Comparison of ENCODE assay signal across 12 mouse cellular contexts in genomic region chr10:75857598-75857997, GRCm38 (mm10). TPM values are rescaled to one million over a fixed set of nuclear protein-coding genes. Genes with fewer than 3 reads are reported as not detected.
DNase-seq lines count a peak whose midpoint lies in the region; ATAC-seq lines count a peak whose summit lies in the region.
"Had no signal": no experiment of that assay in that cellular context is flagged by ENCODE, and none has a peak within 500 bp of the region (broad histone marks: within the 10 kb centered on the region; RNA-seq: fewer than 3 reads in every experiment).

No protein-coding gene starts in this region.

- no peaks in the 10 kb centered on the region for H3K9me3 ChIP-seq in hindbrain, embryonic 12.5 days (replicated peaks)
- H3K9me3 ChIP-seq in hindbrain, embryonic 16.5 days (ENCODE audit: control insufficient read depth, low read length): no peaks in the 10 kb centered on the region
- H3K9me3 ChIP-seq in midbrain, embryonic 10.5 days (replicated peaks): no peaks in the 10 kb centered on the region; the same call in 1 of the 2 replicates
- H3K9me3 ChIP-seq in midbrain, embryonic 15.5 days: no peaks in the 10 kb centered on the region
- H3K9me3 ChIP-seq in limb, embryonic 13.5 days: no peaks in the 10 kb centered on the region
- H3K9me3 ChIP-seq: embryonic facial prominence, embryonic 12.5 days; limb, embryonic 15.5 days had no signal

- DNase-seq in cerebellum, adult 11-12 months: peak; percentile 31
- no peak for DNase-seq in cerebellum, adult 11 months
- DNase-seq in midbrain, embryonic 10.5 days (ENCODE audit: low spot score): no peak
- no peak for DNase-seq in frontal cortex, postnatal 25 days (ENCODE audit: low spot score in 2 of 2)
- DNase-seq: lung, postnatal 36 days had no signal

- peaks cover 34% of the 10 kb centered on the region for H3K4me1 ChIP-seq in hindbrain, embryonic 12.5 days
- H3K4me1 ChIP-seq in hindbrain, embryonic 16.5 days (ENCODE audit: control insufficient read depth, insufficient read depth, low read depth, low read length): peaks cover 16% of the 10 kb centered on the region
- H3K4me1 ChIP-seq in midbrain, embryonic 10.5 days: peaks cover 38% of the 10 kb centered on the region
- H3K4me1 ChIP-seq in midbrain, embryonic 15.5 days: peaks cover 31% of the 10 kb centered on the region
- H3K4me1 ChIP-seq in limb, embryonic 13.5 days: peaks cover 19% of the 10 kb centered on the region

- peaks cover 21% of the 10 kb centered on the region for H3K36me3 ChIP-seq in hindbrain, embryonic 12.5 days
- no peaks in the 10 kb centered on the region for H3K36me3 ChIP-seq in hindbrain, embryonic 16.5 days (ENCODE audit: control insufficient read depth, insufficient read depth, low read length)
- peaks cover 36% of the 10 kb centered on the region for H3K36me3 ChIP-seq in midbrain, embryonic 10.5 days
- H3K36me3 ChIP-seq in midbrain, embryonic 15.5 days (replicated peaks): no peaks in the 10 kb centered on the region
- H3K36me3 ChIP-seq in limb, embryonic 13.5 days: peaks cover 21% of the 10 kb centered on the region

- H3K4me3 ChIP-seq in hindbrain, embryonic 12.5 days: no peak overlapping the region
- no peak overlapping the region for H3K4me3 ChIP-seq in hindbrain, embryonic 16.5 days (ENCODE audit: low read length)
- H3K4me3 ChIP-seq in midbrain, embryonic 10.5 days: peak overlapping the region; percentile 91; the same call in 1 of the 2 replicates
- no peak overlapping the region for H3K4me3 ChIP-seq in midbrain, embryonic 15.5 days
- H3K4me3 ChIP-seq in limb, embryonic 13.5 days: no peak overlapping the region

- H3K27me3 ChIP-seq in hindbrain, embryonic 12.5 days: no peaks in the 10 kb centered on the region
- H3K27me3 ChIP-seq in hindbrain, embryonic 16.5 days (replicated peaks; ENCODE audit: control insufficient read depth, insufficient read depth, low read length): no peaks in the 10 kb centered on the region
- H3K27me3 ChIP-seq in midbrain, embryonic 10.5 days (ENCODE audit: low read depth, poor library complexity, severe bottlenecking): no peaks in the 10 kb centered on the region
- H3K27me3 ChIP-seq in midbrain, embryonic 15.5 days (replicated peaks): no peaks in the 10 kb centered on the region
- H3K27me3 ChIP-seq in limb, embryonic 13.5 days: no peaks in the 10 kb centered on the region
- H3K27me3 ChIP-seq: embryonic facial prominence, embryonic 12.5 days; limb, embryonic 15.5 days had no signal

- no peak for ATAC-seq in hindbrain, embryonic 12.5 days (ENCODE audit: low FRiP score)
- no peak for ATAC-seq in hindbrain, embryonic 16.5 days
- ATAC-seq in midbrain, embryonic 15.5 days (replicated peaks): no peak
- ATAC-seq in limb, embryonic 13.5 days (ENCODE audit: low FRiP score, low read depth): no peak

- no peak overlapping the region for H3K27ac ChIP-seq in hindbrain, embryonic 12.5 days
- no peak overlapping the region for H3K27ac ChIP-seq in hindbrain, embryonic 16.5 days (ENCODE audit: low read depth, low read length)
- no peak overlapping the region; the same call in 1 of the 2 replicates for H3K27ac ChIP-seq in midbrain, embryonic 10.5 days (replicated peaks)
- no peak overlapping the region for H3K27ac ChIP-seq in midbrain, embryonic 15.5 days
- no peak overlapping the region for H3K27ac ChIP-seq in limb, embryonic 13.5 days
- H3K27ac ChIP-seq: embryonic facial prominence, embryonic 12.5 days had no signal

- H3K9ac ChIP-seq in hindbrain, embryonic 12.5 days: peak overlapping the region; percentile 24; the same call in 1 of the 2 replicates
- H3K9ac ChIP-seq in hindbrain, embryonic 16.5 days (ENCODE audit: low read depth, low read length): no peak overlapping the region
- H3K9ac ChIP-seq in midbrain, embryonic 15.5 days: no peak overlapping the region
- no peak overlapping the region for H3K9ac ChIP-seq in limb, embryonic 13.5 days
- H3K9ac ChIP-seq: limb, embryonic 15.5 days had no signal

- H3K4me2 ChIP-seq in hindbrain, embryonic 12.5 days (replicated peaks): no peak overlapping the region
- no peak overlapping the region for H3K4me2 ChIP-seq in hindbrain, embryonic 16.5 days (ENCODE audit: low read length)
- no peak overlapping the region for H3K4me2 ChIP-seq in midbrain, embryonic 15.5 days
- H3K4me2 ChIP-seq in limb, embryonic 13.5 days (replicated peaks): peak overlapping the region; percentile 85; the same call in 1 of the 2 replicates

- WGBS in hindbrain, embryonic 12.5 days: 96% methylated on average over 4 of the region's 4 CpGs
- WGBS in hindbrain, embryonic 16.5 days: 91% methylated on average over 4 of the region's 4 CpGs
- 92% methylated on average over 4 of the region's 4 CpGs for WGBS in midbrain, embryonic 10.5 days
- 97% methylated on average over 4 of the region's 4 CpGs for WGBS in midbrain, embryonic 15.5 days
- 95% methylated on average over 4 of the region's 4 CpGs for WGBS in limb, embryonic 13.5 days

RNA-seq across cellular contexts. Expression of gene Mif, which starts 2.4 kb away (rescaled TPM):
- 1,134 and 1,420 TPM in 2 replicates for polyA plus RNA-seq in hindbrain, embryonic 12.5 days (2016; fragmentation: Nextera tagmentation; extraction: Ambion mirVana)
- polyA plus RNA-seq in hindbrain, embryonic 16.5 days (2015; fragmentation: Nextera tagmentation; extraction: Ambion mirVana): 1,592 and 1,680 TPM in 2 replicates
- 2,515 and 3,289 TPM in 2 replicates for polyA plus RNA-seq in midbrain, embryonic 10.5 days (2016; fragmentation: Nextera tagmentation; extraction: Ambion mirVana)
- polyA plus RNA-seq in midbrain, embryonic 15.5 days (2015; fragmentation: Nextera tagmentation; extraction: Ambion mirVana): 1,455 and 1,508 TPM in 2 replicates
- 1,677 and 1,740 TPM in 2 replicates for polyA plus RNA-seq in limb, embryonic 13.5 days (2015; fragmentation: Nextera tagmentation; extraction: Ambion mirVana)

RNA-seq across cellular contexts. Expression of gene Gstt2, which starts 20.4 kb away (rescaled TPM):
- polyA plus RNA-seq in hindbrain, embryonic 12.5 days (2016; fragmentation: Nextera tagmentation; extraction: Ambion mirVana): 7.9 and 8.4 TPM in 2 replicates
- polyA plus RNA-seq in hindbrain, embryonic 16.5 days (2015; fragmentation: Nextera tagmentation; extraction: Ambion mirVana): 7.9 and 8.5 TPM in 2 replicates
- 7.6 and 8.3 TPM in 2 replicates for polyA plus RNA-seq in midbrain, embryonic 10.5 days (2016; fragmentation: Nextera tagmentation; extraction: Ambion mirVana)
- 7.4 and 7.5 TPM in 2 replicates for polyA plus RNA-seq in midbrain, embryonic 15.5 days (2015; fragmentation: Nextera tagmentation; extraction: Ambion mirVana)
- 12.7 and 13.8 TPM in 2 replicates for polyA plus RNA-seq in limb, embryonic 13.5 days (2015; fragmentation: Nextera tagmentation; extraction: Ambion mirVana)

RNA-seq across cellular contexts. Expression of gene Gstt4, which starts 35.3 kb away (rescaled TPM):
- polyA plus RNA-seq in hindbrain, embryonic 12.5 days (2016; fragmentation: Nextera tagmentation; extraction: Ambion mirVana): not detected in 2 replicates
- not detected in 2 replicates for polyA plus RNA-seq in hindbrain, embryonic 16.5 days (2015; fragmentation: Nextera tagmentation; extraction: Ambion mirVana)
- not detected in 2 replicates for polyA plus RNA-seq in midbrain, embryonic 10.5 days (2016; fragmentation: Nextera tagmentation; extraction: Ambion mirVana)
- not detected in 2 replicates for polyA plus RNA-seq in midbrain, embryonic 15.5 days (2015; fragmentation: Nextera tagmentation; extraction: Ambion mirVana)
- polyA plus RNA-seq in limb, embryonic 13.5 days (2015; fragmentation: Nextera tagmentation; extraction: Ambion mirVana): not detected in 2 replicates
- polyA plus RNA-seq: embryonic facial prominence, embryonic 12.5 days; frontal cortex, adult 2 months; limb, embryonic 15.5 days had no signal

RNA-seq across cellular contexts. Expression of gene Derl3, which starts 35.6 kb away (rescaled TPM):
- 2.7 and 2.9 TPM in 2 replicates for polyA plus RNA-seq in hindbrain, embryonic 12.5 days (2016; fragmentation: Nextera tagmentation; extraction: Ambion mirVana)
- 0.64 and 1.9 TPM in 2 replicates for polyA plus RNA-seq in hindbrain, embryonic 16.5 days (2015; fragmentation: Nextera tagmentation; extraction: Ambion mirVana)
- 1.4 and 1.8 TPM in 2 replicates for polyA plus RNA-seq in midbrain, embryonic 10.5 days (2016; fragmentation: Nextera tagmentation; extraction: Ambion mirVana)
- polyA plus RNA-seq in midbrain, embryonic 15.5 days (2015; fragmentation: Nextera tagmentation; extraction: Ambion mirVana): 2.1 and 2.8 TPM in 2 replicates
- 3.4 and 3.7 TPM in 2 replicates for polyA plus RNA-seq in limb, embryonic 13.5 days (2015; fragmentation: Nextera tagmentation; extraction: Ambion mirVana)

RNA-seq across cellular contexts. Expression of gene Gstt1, which starts 59.2 kb away (rescaled TPM):
- 6.7 and 8.7 TPM in 2 replicates for polyA plus RNA-seq in hindbrain, embryonic 12.5 days (2016; fragmentation: Nextera tagmentation; extraction: Ambion mirVana)
- 18.8 and 21.9 TPM in 2 replicates for polyA plus RNA-seq in hindbrain, embryonic 16.5 days (2015; fragmentation: Nextera tagmentation; extraction: Ambion mirVana)
- 3.0 and 4.7 TPM in 2 replicates for polyA plus RNA-seq in midbrain, embryonic 10.5 days (2016; fragmentation: Nextera tagmentation; extraction: Ambion mirVana)
- 14.5 and 16.9 TPM in 2 replicates for polyA plus RNA-seq in midbrain, embryonic 15.5 days (2015; fragmentation: Nextera tagmentation; extraction: Ambion mirVana)
- polyA plus RNA-seq in limb, embryonic 13.5 days (2015; fragmentation: Nextera tagmentation; extraction: Ambion mirVana): 14.9 and 16.3 TPM in 2 replicates
